Mouse (Mus musculus) spleen, adult 2 months (tissue): Measurements from ENCODE around the gene Rap1gap.

ENCODE experiments used
- CTCF ChIP-seq: fragments of 200-500 bp; IDR thresholded peaks from 2 replicates; pipeline ENCODE4 v1.5.1; 2011; ENCODE audit warnings: mild to moderate bottlenecking, inconsistent platforms; ENCODE audit not compliant: insufficient read depth, insufficient read length, insufficient replicate concordance; ENCODE audit errors: extremely low read depth
- POLR2A ChIP-seq: fragments of 200-500 bp; IDR thresholded peaks from 2 replicates; pipeline ENCODE4 v1.6.1; 2011; ENCODE audit warnings: low read depth, low read length, inconsistent platforms

- no peak for TF ChIP-seq CTCF
- TF ChIP-seq POLR2A: no peak
Observed at GRCm38 (mm10) chr4:137769635-137770034, 105.1 kb downstream of the Rap1gap start.
